Mouse (Mus musculus) heart, embryonic 15.5 days (tissue): ENCODE data around the gene Hist2h2be. TPM values are rescaled to one million over a fixed set of nuclear protein-coding genes. Genes with fewer than 3 reads are reported as not detected.
A peak's percentile ranks its signal among the peaks of the same experiment; 100 is the strongest.
"Not testable (repeated sequence)": the region's sequence is repeated elsewhere in the genome, so short reads cannot be mapped to it uniquely, and the experiment has no call there.

Source experiments
- ATAC-seq: fragments of 200-750 bp; cut with Nextera tagmentation; replicated peaks from 2 replicates; pipeline ENCODE4 v1.8.0; 2017; ENCODE audit warnings: low read depth, moderate TSS enrichment; ENCODE audit not compliant: insufficient number of reproducible peaks, insufficient read depth, low FRiP score
- H3K27ac ChIP-seq: fragments of 300-500 bp; sonication (generic); 2 replicates; pipeline ENCODE4 v1.5.1; 2015; ENCODE audit warnings: mild to moderate bottlenecking, inconsistent platforms
- H3K27me3 ChIP-seq: fragments of 300-500 bp; sonication (generic); 2 replicates; pipeline ENCODE4 v1.6.1; 2015; ENCODE audit warnings: inconsistent platforms
- H3K36me3 ChIP-seq: fragments of 300-500 bp; sonication (generic); 2 replicates; pipeline ENCODE4 v1.6.1; 2015; ENCODE audit warnings: mild to moderate bottlenecking, inconsistent platforms
- H3K4me1 ChIP-seq: fragments of 300-500 bp; sonication (generic); replicated peaks from 2 replicates; pipeline ENCODE4 v1.6.1; 2015; ENCODE audit warnings: inconsistent platforms
- H3K4me2 ChIP-seq: fragments of 300-500 bp; sonication (generic); 2 replicates; pipeline ENCODE4 v1.6.1; 2015; ENCODE audit warnings: inconsistent platforms, mild to moderate bottlenecking, moderate library complexity
- H3K4me3 ChIP-seq: fragments of 300-500 bp; sonication (generic); 2 replicates; pipeline ENCODE4 v1.5.1; 2015; ENCODE audit warnings: mild to moderate bottlenecking, inconsistent platforms
- H3K9ac ChIP-seq: fragments of 300-500 bp; sonication (generic); 2 replicates; pipeline ENCODE4 v1.6.1; 2015; ENCODE audit warnings: mild to moderate bottlenecking, inconsistent platforms
- H3K9me3 ChIP-seq: fragments of 300-500 bp; sonication (generic); replicated peaks from 2 replicates; pipeline ENCODE4 v1.6.1; 2016; ENCODE audit warnings: inconsistent platforms
- WGBS: fragments of 180-500 bp; shearing (Covaris S2); methylation state at CpG from one replicate; pipeline ENCODE4 v1.1.7; 2015; ENCODE audit warnings: mixed read lengths; 5-methylcytosine and 5-hydroxymethylcytosine counted together
- polyA plus RNA-seq: library from polyadenylated mRNA; unstranded; fragments of >200 nt; fragmentation: Nextera tagmentation; extraction: Ambion mirVana; gene quantifications from 2 replicates; pipeline ENCODE4 v1.2.1, GENCODE M21; 2015

Gene Hist2h2be
- polyA plus RNA-seq, 1 experiment from 2014 or later: 8.1 TPM

DNA sequence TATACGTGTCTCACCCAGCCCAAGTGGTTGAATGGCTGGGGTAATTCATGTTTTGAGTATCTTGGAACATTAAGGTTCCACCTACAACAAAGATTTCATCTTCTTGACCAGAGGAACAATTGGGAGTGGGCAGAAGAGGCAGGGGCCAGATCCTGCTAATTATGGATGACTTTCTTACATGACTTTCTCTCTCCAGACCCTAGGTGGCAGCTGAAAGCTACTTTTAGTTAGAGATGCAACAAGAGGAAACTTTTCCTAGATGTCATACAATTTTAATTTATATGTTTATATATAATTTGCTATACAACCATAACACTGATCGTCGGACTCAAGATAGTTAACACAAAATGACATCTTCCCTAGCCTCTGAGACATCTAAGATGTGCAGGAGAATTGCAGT is 13.1 kb upstream of the Hist2h2be start:
- ATAC-seq: no peak
- no peak overlapping the region for H3K4me3 ChIP-seq
- H3K36me3 ChIP-seq: no peaks in the 10 kb centered on the region
- H3K9me3 ChIP-seq: no peaks in the 10 kb centered on the region
- H3K4me1 ChIP-seq: no peaks in the 10 kb centered on the region
- 76% methylated on average over 3 of the region's 3 CpGs for WGBS
- H3K9ac ChIP-seq: no peak overlapping the region
- no peak overlapping the region for H3K4me2 ChIP-seq
- no peaks in the 10 kb centered on the region for H3K27me3 ChIP-seq
- H3K27ac ChIP-seq: no peak overlapping the region

DNA sequence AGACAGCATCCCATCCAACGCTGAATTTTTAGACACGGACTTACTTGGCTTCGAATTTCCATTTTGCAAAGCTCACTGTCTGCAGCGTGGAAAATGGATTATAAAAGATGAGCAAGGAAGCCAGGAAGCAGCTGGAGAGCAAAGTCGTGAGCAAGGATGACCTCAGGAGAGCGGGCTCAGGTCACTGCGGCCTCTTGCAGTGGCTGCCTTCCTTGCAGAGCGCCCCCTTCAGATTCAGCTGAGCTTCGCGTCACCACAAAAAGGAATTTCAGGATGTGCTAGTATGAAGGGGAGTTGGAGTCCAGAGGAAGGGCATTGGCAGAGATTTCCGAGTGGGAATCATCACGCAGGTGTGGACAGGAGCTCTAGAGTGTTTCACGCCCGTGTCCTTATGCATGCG is 11.7 kb upstream of the Hist2h2be start:
- WGBS: 23% methylated on average over 15 of the region's 15 CpGs
- no peak for ATAC-seq
- Histone ChIP-seq H3K9me3 (no peaks in the 10 kb centered on the region), H3K36me3 (no peaks in the 10 kb centered on the region), H3K4me1 (no peaks in the 10 kb centered on the region), H3K4me3 (no peak overlapping the region), H3K27me3 (0 out of 2 replicates have a peak, but pooled peaks cover 3% of the 10 kb centered on the region), H3K9ac (no peak overlapping the region), H3K27ac (no peak overlapping the region), H3K4me2 (no peak overlapping the region)

DNA sequence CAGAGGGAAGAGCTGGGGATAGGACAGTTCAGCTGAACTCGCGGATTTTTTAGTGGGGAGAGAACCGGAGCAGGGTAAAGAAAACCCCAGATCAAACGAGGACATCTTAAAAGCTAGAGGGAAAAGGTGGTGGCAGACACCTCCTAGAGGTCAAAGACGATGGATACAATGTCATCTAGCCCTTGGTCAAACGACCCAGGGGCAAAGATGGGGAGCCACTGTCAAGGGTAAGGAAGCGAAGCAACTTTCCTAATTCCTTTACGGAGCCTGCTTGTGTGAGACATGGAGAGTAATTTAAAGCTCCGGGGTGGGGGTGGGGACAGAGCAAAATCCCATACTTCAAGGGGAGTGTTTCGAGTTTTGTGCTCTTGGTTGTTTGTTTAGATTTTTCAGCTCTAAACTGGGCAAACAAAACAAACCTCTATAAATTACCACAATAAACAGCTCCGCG is 1.7 kb upstream of the Hist2h2be start:
- H3K4me1 ChIP-seq: peaks cover 33% of the 10 kb centered on the region
- no peak for ATAC-seq
- peak overlapping the region; percentile 68 for H3K4me3 ChIP-seq
- peak overlapping the region; percentile 99 for H3K27ac ChIP-seq
- H3K9ac ChIP-seq: peak overlapping the region; percentile 64
- H3K36me3 ChIP-seq: no peaks in the 10 kb centered on the region
- peak overlapping the region; percentile 83 for H3K4me2 ChIP-seq
- WGBS: under 1% methylated on average over 12 of the region's 12 CpGs
- no peaks in the 10 kb centered on the region for H3K27me3 ChIP-seq
- H3K9me3 ChIP-seq: no peaks in the 10 kb centered on the region

DNA sequence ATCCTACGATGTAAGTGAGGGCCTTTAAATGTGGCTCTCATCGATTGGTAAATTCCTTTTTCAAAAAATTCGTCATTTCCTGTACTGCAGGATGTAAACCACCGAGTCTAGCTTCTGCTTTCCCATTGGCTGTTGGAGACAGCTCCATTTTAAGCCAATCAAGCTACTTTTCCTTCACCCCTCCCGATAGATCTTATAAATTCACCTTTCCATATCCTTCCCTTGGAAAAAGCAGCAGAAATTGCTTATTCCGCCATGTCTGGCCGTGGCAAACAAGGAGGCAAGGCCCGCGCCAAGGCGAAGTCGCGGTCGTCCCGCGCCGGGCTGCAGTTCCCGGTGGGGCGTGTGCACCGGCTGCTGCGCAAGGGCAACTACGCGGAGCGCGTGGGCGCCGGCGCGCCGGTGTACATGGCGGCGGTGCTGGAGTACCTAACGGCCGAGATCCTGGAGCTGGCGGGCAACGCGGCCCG is 1.2 kb upstream of the Hist2h2be start, which contains the start of the genes Bola1 and Hist2h2ab:
Gene Bola1 (minus strand): TSS at position 49 of the 470 bp plus-strand sequence.
Gene Hist2h2ab (plus strand): TSS at position 205 of the 470 bp plus-strand sequence.
- H3K9me3 ChIP-seq: no peaks in the 10 kb centered on the region
- H3K36me3 ChIP-seq: no peaks in the 10 kb centered on the region
- H3K4me1 ChIP-seq: peaks cover 33% of the 10 kb centered on the region
- peak within 1 kb of the TSS; percentile 99 for H3K27ac ChIP-seq
- H3K4me2 ChIP-seq: peak within 1 kb of the TSS; percentile 83
- H3K9ac ChIP-seq: peak within 1 kb of the TSS; percentile 79
- 0% methylated on average over 37 of the region's 37 CpGs for WGBS
- peak within 1 kb of the TSS; percentile 68 for H3K4me3 ChIP-seq
- ATAC-seq: peak; percentile 75
- no peaks in the 10 kb centered on the region for H3K27me3 ChIP-seq

DNA sequence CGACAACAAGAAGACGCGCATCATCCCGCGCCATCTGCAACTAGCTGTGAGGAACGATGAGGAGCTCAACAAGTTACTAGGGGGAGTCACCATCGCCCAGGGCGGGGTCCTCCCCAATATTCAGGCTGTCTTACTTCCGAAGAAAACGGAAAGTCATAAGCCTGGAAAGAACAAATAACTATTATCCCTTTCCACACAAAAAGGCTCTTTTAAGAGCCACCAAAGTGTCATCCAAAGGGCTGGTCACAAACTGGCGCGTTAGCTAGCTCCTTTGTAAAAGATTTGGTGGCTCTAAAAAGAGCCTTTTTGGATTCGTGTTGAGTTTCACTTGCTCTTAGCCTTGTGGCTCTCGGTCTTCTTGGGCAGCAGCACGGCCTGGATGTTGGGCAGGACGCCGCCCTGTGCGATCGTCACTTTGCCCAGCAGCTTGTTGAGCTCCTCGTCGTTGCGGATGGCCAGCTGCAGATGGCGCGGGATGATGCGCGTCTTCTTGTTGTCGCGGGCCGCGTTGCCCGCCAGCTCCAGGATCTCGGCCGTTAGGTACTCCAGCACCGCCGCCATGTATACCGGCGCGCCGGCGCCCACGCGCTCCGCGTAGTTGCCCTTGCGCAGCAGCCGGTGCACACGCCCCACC is 671 bp upstream of the Hist2h2be start:
- not testable (repeated sequence) for H3K9me3 ChIP-seq, H3K27me3 ChIP-seq, H3K36me3 ChIP-seq, ATAC-seq
- Histone ChIP-seq H3K4me3 (peak overlapping the region; percentile 68), H3K9ac (peak overlapping the region; percentile 79), H3K27ac (peak overlapping the region; percentile 99), H3K4me1 (peaks cover 35% of the 10 kb centered on the region), H3K4me2 (peak overlapping the region; percentile 83)
- 0% methylated on average over 40 of the region's 47 CpGs for WGBS

DNA sequence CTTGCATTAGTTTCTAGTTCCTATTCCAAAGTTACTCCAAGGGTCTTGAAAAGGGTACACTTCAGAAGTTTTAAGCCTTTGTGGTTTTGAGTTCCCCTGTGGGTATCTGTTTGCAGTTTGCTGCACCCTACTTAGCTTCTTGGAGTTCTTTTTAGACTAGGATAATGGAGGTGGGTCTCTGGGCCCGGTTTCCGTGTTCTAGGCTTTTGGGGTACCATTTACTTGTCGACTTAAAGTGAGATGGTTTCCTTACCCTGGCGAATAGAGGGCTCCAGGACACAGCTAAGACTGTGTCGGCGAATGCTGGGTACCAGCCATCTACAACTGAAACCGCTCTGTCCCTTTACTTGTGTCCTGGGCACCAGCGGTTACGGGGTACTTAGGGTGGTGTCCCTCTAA is 720 bp downstream of the Hist2h2be start:
- peaks cover 35% of the 10 kb centered on the region for H3K4me1 ChIP-seq
- peak overlapping the region; percentile 79 for H3K9ac ChIP-seq
- H3K4me3 ChIP-seq: peak overlapping the region; percentile 68
- no peaks in the 10 kb centered on the region for H3K27me3 ChIP-seq
- peak overlapping the region; percentile 83 for H3K4me2 ChIP-seq
- peak overlapping the region; percentile 99 for H3K27ac ChIP-seq
- no peak for ATAC-seq
- H3K9me3 ChIP-seq: no peaks in the 10 kb centered on the region
- 29% methylated on average over 9 of the region's 9 CpGs for WGBS
- no peaks in the 10 kb centered on the region for H3K36me3 ChIP-seq

DNA sequence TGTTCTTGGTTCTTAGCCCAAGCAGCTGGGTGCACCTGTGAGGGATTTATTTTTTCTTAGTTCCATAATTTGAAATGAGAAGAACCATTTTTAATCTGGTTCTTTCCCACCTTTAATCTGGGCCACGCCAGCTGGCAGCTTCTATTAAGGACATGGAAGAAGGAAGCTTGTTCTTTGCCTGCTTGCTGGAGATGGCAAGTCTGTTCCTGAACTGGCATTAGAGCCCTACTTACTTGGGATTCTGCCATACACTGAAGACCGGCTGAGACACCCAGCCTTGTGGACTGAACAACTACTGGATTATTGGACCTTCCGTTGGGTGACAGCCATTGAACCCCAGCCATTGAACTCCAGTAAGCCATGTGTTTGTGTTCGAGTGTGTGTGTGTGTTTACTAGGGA is 1.9 kb downstream of the Hist2h2be start:
- H3K4me2 ChIP-seq: peak overlapping the region; percentile 83
- H3K4me1 ChIP-seq: peaks cover 37% of the 10 kb centered on the region
- H3K9ac ChIP-seq: no peak overlapping the region
- H3K36me3 ChIP-seq: no peaks in the 10 kb centered on the region
- 91% methylated on average over 4 of the region's 4 CpGs for WGBS
- no peak overlapping the region for H3K27ac ChIP-seq
- H3K27me3 ChIP-seq: no peaks in the 10 kb centered on the region
- ATAC-seq: no peak
- H3K9me3 ChIP-seq: no peaks in the 10 kb centered on the region
- no peak overlapping the region for H3K4me3 ChIP-seq

DNA sequence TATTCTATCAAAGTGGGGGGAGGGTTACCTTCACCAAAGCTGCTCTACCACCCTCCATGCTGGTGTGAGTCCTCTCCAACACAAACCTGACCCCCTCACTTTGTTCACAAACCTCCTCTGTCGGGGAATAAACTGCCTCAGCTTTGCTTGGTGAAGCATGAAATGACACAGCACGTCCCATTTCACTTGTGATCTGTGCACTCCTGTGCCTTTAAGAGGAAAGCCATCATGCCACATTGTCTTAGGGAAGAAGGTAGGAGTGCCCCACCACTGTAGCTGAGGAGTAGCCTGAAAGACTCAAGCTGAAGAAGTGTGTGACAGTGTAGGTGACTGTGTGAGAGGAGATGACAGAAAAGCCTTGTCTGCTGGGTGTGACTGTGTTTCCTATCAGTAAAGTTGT is 4.5 kb downstream of the Hist2h2be start:
- WGBS: 30% methylated on average over 2 of the region's 2 CpGs
- no peaks in the 10 kb centered on the region for H3K36me3 ChIP-seq
- no peak overlapping the region for H3K9ac ChIP-seq
- no peak overlapping the region for H3K4me3 ChIP-seq
- H3K27me3 ChIP-seq: no peaks in the 10 kb centered on the region
- H3K4me1 ChIP-seq: peaks cover 29% of the 10 kb centered on the region
- H3K9me3 ChIP-seq: no peaks in the 10 kb centered on the region
- H3K4me2 ChIP-seq: no peak overlapping the region
- no peak overlapping the region for H3K27ac ChIP-seq
- ATAC-seq: no peak

DNA sequence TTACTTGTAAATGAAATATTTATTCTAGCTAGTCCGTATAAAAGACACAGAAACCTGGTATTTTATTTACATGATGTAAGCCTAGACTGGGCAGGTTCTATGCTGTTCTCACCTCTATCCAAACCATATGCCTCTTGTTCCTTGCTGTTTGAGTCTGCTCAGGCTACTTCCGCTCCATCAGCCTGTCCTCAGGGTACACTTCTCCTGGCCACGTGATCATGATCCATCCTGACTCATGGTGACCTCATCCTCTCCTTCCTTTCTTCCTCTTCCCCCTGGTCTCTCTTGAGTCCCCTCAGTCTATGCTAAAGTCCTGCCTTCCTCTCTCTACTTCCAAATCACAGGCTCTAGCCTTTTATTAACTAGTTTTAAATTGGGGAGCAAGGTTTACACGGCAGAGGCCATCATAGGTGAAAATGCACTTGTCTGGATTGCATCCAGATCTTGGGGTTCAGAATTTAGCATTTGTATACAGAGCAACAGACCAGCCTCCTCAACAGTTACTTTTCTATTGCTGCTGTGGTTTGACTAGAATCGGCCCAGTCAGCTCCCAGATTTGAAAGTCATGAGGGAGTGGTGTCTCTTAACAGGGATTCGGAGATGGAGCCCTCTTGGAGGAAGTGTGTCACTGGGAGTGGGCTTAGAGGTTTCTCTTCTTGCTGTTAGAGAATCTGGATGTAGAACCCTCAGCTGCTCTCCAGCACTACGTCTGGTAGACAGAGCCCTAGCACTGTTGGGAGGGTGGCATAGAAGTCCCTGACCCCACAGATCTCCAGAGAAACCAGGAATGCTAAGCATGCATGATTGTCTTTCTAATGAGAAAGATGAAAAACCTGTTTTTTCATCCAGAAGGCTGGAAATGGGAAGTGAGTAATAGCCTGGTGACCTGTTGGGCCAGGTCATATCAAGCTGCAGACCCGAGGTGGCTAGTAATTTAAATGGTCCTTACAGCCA is 6.1 kb downstream of the Hist2h2be start:
- Histone ChIP-seq H3K9ac (no peak overlapping the region), H3K36me3 (no peaks in the 10 kb centered on the region), H3K9me3 (no peaks in the 10 kb centered on the region), H3K27me3 (no peaks in the 10 kb centered on the region), H3K4me1 (peaks cover 21% of the 10 kb centered on the region), H3K4me3 (no peak overlapping the region), H3K27ac (no peak overlapping the region), H3K4me2 (no peak overlapping the region)
- WGBS: 57% methylated on average over 8 of the region's 8 CpGs
- no peak for ATAC-seq

DNA sequence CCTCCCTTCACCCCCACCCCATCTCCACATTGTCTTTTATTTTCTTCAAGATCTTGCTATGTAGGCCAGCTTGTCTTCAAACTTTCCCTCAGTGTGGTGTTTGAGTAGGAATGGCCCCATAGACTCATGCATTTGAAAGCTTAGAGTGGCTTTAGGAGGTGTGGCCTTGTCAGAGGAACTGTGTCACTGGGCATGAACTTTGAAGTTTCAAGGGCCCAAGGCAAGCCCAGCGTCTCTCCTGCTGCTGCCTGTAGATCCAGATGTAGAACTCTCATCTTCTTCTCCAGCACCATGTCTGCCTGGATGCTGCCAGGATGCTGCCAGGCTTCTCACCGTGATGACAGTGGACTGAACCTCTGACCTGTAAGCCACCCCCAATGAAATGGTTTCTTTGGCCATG is 7.9 kb downstream of the Hist2h2be start:
- 61% methylated on average over 2 of the region's 2 CpGs for WGBS
- no peak overlapping the region for H3K9ac ChIP-seq
- no peaks in the 10 kb centered on the region for H3K27me3 ChIP-seq
- no peak overlapping the region for H3K4me2 ChIP-seq
- H3K4me3 ChIP-seq: no peak overlapping the region
- ATAC-seq: no peak
- H3K4me1 ChIP-seq: 0 out of 2 replicates have a peak, but pooled peaks cover 7% of the 10 kb centered on the region
- H3K27ac ChIP-seq: no peak overlapping the region
- H3K36me3 ChIP-seq: no peaks in the 10 kb centered on the region
- no peaks in the 10 kb centered on the region for H3K9me3 ChIP-seq

DNA sequence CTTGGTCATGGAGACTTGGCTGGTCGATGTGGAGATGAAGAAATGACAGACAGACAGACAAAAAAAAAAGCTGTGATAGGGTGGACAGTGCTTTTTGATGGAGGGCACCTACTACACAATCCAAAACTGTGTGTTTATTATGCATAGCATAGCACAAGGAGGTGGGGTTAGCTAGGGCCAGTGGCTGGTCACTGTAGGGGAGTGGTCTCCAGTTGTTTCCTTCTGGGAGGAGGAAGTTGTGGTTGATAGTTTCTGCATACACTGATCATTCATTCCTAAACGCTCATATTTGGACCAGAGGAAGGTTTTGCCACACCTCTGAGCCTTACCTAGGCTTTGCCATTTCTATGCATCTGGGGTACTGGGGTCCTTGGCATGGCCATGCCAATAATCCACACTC is 9.5 kb downstream of the Hist2h2be start:
- Histone ChIP-seq H3K4me3 (no peak overlapping the region), H3K9me3 (no peaks in the 10 kb centered on the region), H3K4me1 (0 out of 2 replicates have a peak, but pooled peaks cover 3% of the 10 kb centered on the region), H3K36me3 (no peaks in the 10 kb centered on the region), H3K27me3 (no peaks in the 10 kb centered on the region), H3K4me2 (no peak overlapping the region), H3K27ac (no peak overlapping the region), H3K9ac (no peak overlapping the region)
- WGBS: 63% methylated on average over 2 of the region's 2 CpGs
- ATAC-seq: no peak
